Mouse (Mus musculus) G1E (cell line): Measurements from ENCODE around the gene Akt1s1. TPM values are rescaled to one million over a fixed set of nuclear protein-coding genes. Genes with fewer than 3 reads are reported as not detected.
A peak's percentile ranks its signal among the peaks of the same experiment; 100 is the strongest.

Experiments used
- ATAC-seq: 2 replicates; pipeline ENCODE4 v1.8.0; 2016; ENCODE audit warnings: mild to moderate bottlenecking; ENCODE audit not compliant: insufficient number of reproducible peaks, poor library complexity, low FRiP score, severe bottlenecking; ENCODE audit errors: extremely low read depth
- DNase-seq: peaks from one replicate; pipeline ENCODE4 v3.0.0; 2012; ENCODE audit warnings: low spot score
- H3K27me3 ChIP-seq: 2 replicates; pipeline ENCODE4 v1.6.1; 2012; ENCODE audit warnings: mild to moderate bottlenecking, low read length, inconsistent platforms; ENCODE audit not compliant: insufficient read depth
- H3K36me3 ChIP-seq: replicated peaks from 2 replicates; pipeline ENCODE3; 2012; ENCODE audit warnings: mild to moderate bottlenecking, inconsistent platforms
- H3K4me1 ChIP-seq: 2 replicates; pipeline ENCODE4 v1.6.1; 2012; ENCODE audit warnings: low read depth, low read length, inconsistent platforms, mixed read lengths; ENCODE audit not compliant: insufficient read depth
- H3K4me3 ChIP-seq: 2 replicates; pipeline ENCODE4 v1.5.1; 2012; ENCODE audit warnings: low read depth, mild to moderate bottlenecking, inconsistent platforms, low read length, moderate library complexity, mixed read lengths
- H3K9me3 ChIP-seq: replicated peaks from 2 replicates; pipeline ENCODE4 v1.6.1; 2012; ENCODE audit warnings: inconsistent platforms
- CTCF ChIP-seq: IDR thresholded peaks from 2 replicates; pipeline ENCODE4 v1.5.1; 2012; ENCODE audit warnings: low read depth, low read length, inconsistent platforms, mixed read lengths
- GATA1 ChIP-seq: IDR thresholded peaks from 2 replicates; pipeline ENCODE4 v1.6.1; 2012; ENCODE audit warnings: borderline replicate concordance, low read length, inconsistent platforms, mixed read lengths
- GATA2 ChIP-seq: IDR thresholded peaks from 2 replicates; pipeline ENCODE4 v1.6.1; 2012; ENCODE audit warnings: low read depth, low read length, inconsistent platforms, borderline replicate concordance
- POLR2AphosphoS5 ChIP-seq: IDR thresholded peaks from 2 replicates; pipeline ENCODE4 v1.6.1; 2012; ENCODE audit warnings: low read depth, low read length, inconsistent platforms; ENCODE audit not compliant: insufficient replicate concordance
- TAL1 ChIP-seq: conservative IDR thresholded peaks from 2 replicates; pipeline ENCODE4 v1.6.1; 2012; ENCODE audit warnings: low read depth, low read length, inconsistent platforms, mixed read lengths
- polyA plus RNA-seq: library from polyadenylated mRNA; stranded (reverse); fragments of >175 nt; gene quantifications from 2 replicates; pipeline ENCODE4 v1.2.3, GENCODE M21; 2012
- total RNA-seq, 2 experiments: library from RNA; stranded (forward) in 1 of 2; stranded (reverse) in 1 of 2; fragments of 200-1000 nt in 1 of 2; fragments of >200 nt in 1 of 2; fragmentation: Nextera tagmentation in 1 of 2; gene quantifications; 2 replicates each; pipeline ENCODE4 v1.2.3; 2014 to 2017

The Akt1s1 gene
- total and polyA plus RNA-seq, 3 experiments = 13.3 to 290 (median 23.7) TPM

DNA sequence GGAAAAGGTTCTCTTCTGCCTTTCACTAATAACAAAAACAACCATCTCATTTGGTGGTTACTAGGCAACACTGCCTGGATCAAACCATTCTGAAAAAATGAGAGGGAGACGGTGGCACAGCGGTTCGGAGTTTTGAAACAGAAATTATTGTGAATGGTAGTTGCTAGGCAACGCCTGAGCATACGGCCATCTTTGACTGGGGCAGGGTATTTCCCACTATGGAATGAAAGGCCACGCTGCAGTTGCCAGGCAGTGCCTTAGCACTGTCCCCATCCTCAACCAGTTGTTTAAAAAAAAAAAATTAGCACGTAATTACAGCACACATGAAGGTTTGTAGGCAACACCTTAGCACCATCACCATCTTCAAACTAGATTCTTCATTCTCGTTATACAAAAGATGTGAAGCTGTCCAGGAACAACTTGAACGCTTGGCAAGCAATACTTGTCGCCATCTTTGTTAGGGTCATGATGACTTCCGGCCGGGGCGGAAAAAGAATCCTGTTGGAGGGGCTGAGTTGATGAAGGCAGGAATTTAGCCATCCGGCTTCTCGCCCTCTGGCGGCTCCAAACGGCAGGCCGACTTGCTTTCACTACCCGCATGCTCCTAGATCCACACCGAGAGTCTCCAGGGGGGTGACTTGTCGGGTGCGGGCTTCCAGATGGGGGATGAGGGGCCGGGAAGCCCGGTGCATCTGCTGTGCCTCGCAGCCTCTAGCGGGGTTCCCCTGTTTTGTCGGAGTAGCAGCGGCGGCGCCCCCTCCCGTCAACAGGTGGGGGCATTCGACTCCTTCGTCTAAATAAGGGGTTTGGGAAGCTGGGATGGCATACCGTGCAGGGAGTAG lies 47.0 kb downstream of the Akt1s1 start, which contains the start of gene Fuz:
Gene Fuz (plus strand): TSS at position 487 of the 842 bp plus-strand sequence.
- peak within 1 kb of the TSS; percentile 76 for H3K4me3 ChIP-seq
- no peaks in the 10 kb centered on the region for H3K9me3 ChIP-seq
- DNase-seq = peak; percentile 81
- no peak for TF ChIP-seq TAL1
- no peak for TF ChIP-seq POLR2AphosphoS5
- no peak for TF ChIP-seq CTCF
- no peak for TF ChIP-seq GATA2
- no peak for TF ChIP-seq GATA1
- peaks cover 45% of the 10 kb centered on the region for H3K36me3 ChIP-seq
- H3K27me3 ChIP-seq = no peaks in the 10 kb centered on the region
- peak; percentile 51 for ATAC-seq
- peaks cover 78% of the 10 kb centered on the region for H3K4me1 ChIP-seq

DNA sequence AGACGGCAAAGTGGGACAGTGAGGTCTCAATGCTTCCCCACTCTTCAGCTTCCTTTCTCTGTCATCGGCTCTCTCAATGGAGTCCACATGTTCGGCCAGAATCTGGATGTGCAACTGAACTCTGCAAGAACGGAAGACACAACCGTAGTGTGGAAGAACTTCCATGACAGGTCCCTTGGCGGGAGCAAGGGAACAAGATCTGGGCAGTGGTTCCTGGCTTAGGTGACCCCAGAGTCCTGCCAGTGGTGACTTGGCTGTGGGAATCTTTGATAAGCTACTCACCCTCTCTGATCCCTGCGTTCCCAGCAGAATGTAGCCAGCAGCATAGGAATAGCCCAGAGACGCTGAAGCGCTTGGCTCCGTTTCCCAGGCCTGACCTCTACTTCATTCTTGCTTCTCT lies 47.7 kb downstream of the Akt1s1 start:
- Histone ChIP-seq H3K4me1 (peaks cover 77% of the 10 kb centered on the region), H3K36me3 (peaks cover 48% of the 10 kb centered on the region), H3K27me3 (no peaks in the 10 kb centered on the region), H3K4me3 (peak overlapping the region; percentile 76), H3K9me3 (no peaks in the 10 kb centered on the region)
- DNase-seq (peak; percentile 22), ATAC-seq (no peak)
- TF ChIP-seq POLR2AphosphoS5 (no peak), TAL1 (no peak), GATA2 (no peak), CTCF (no peak), GATA1 (no peak)

DNA sequence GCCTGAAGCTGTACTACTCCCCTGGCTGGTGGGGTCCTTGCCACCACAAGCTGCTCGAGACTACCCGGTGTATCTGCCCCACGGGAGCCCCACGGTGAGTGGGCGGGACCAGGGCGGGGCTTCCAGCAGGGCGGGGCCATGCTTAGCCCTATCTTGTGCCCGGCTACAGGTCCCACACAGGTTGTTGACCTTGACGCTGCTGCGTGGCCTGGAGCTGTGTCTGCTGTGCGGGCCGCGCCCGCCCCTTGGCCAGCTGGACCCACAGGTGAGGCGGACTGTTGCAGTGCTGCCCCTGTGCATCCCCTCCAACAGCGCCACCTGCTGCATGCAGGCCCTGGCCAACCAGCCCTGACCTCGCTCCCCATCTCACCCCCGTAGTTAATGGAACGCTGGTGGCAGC lies 49.8 kb downstream of the Akt1s1 start:
- TF ChIP-seq TAL1 = no peak
- no peak for TF ChIP-seq GATA2
- TF ChIP-seq CTCF = no peak
- TF ChIP-seq GATA1 = no peak
- no peak for TF ChIP-seq POLR2AphosphoS5
- no peaks in the 10 kb centered on the region for H3K27me3 ChIP-seq
- H3K36me3 ChIP-seq = peaks cover 67% of the 10 kb centered on the region
- H3K4me3 ChIP-seq = peak overlapping the region; percentile 59; the same call in 1 of the 2 replicates
- H3K4me1 ChIP-seq = peaks cover 72% of the 10 kb centered on the region
- DNase-seq (peak; percentile 24), ATAC-seq (no peak)
- no peaks in the 10 kb centered on the region for H3K9me3 ChIP-seq

- peaks cover 75% of the 10 kb centered on the region for H3K4me1 ChIP-seq
- DNase-seq (no peak), ATAC-seq (no peak)
- no peak overlapping the region for H3K4me3 ChIP-seq
- no peaks in the 10 kb centered on the region for H3K27me3 ChIP-seq
- TF ChIP-seq GATA1 = no peak
- TF ChIP-seq TAL1 = no peak
- H3K36me3 ChIP-seq = peaks cover 88% of the 10 kb centered on the region
- H3K9me3 ChIP-seq = no peaks in the 10 kb centered on the region
Observed at GRCm38 (mm10) chr7:44900632-44901031, 51.8 kb downstream of the Akt1s1 start.

GRCm38 (mm10) chr7:44901230-44901722 lies 52.5 kb downstream of the Akt1s1 start:
- H3K36me3 ChIP-seq = peaks cover 94% of the 10 kb centered on the region
- no peak overlapping the region for H3K4me3 ChIP-seq
- ATAC-seq (no peak), DNase-seq (no peak)
- H3K4me1 ChIP-seq = peaks cover 70% of the 10 kb centered on the region
- TF ChIP-seq POLR2AphosphoS5 = no peak
- TF ChIP-seq GATA1 = no peak
- H3K9me3 ChIP-seq = no peaks in the 10 kb centered on the region
- no peaks in the 10 kb centered on the region for H3K27me3 ChIP-seq

Other genes with a start within 250 kb of the Akt1s1 start
Only the 20 nearest of the 24 such genes appear.
- gene Myh14, start 178.1 kb upstream of the Akt1s1 start, total RNA-seq (2014; fragmentation: Nextera tagmentation) = not detected in 2 replicates
- gene Myh14, start 178.1 kb upstream of the Akt1s1 start, total RNA-seq (2017) = not detected in 2 replicates
- gene Myh14, start 178.1 kb upstream of the Akt1s1 start, polyA plus RNA-seq = not detected in 2 replicates
- not detected in 2 replicates for gene Izumo2, start 140.2 kb upstream of the Akt1s1 start, total RNA-seq (2014; fragmentation: Nextera tagmentation)
- gene Izumo2, start 140.2 kb upstream of the Akt1s1 start, total RNA-seq (2017) = not detected in 2 replicates
- not detected in 2 replicates for gene Izumo2, start 140.2 kb upstream of the Akt1s1 start, polyA plus RNA-seq
- gene Vrk3, start 100.6 kb upstream of the Akt1s1 start, total RNA-seq (2014; fragmentation: Nextera tagmentation) = 44.9 and 48.7 TPM in 2 replicates
- gene Vrk3, start 100.6 kb upstream of the Akt1s1 start, total RNA-seq (2017) = 48.8 and 49.0 TPM in 2 replicates
- gene Vrk3, start 100.6 kb upstream of the Akt1s1 start, polyA plus RNA-seq = 72.0 and 82.5 TPM in 2 replicates
- gene Zfp473, start 97.9 kb upstream of the Akt1s1 start, total RNA-seq (2014; fragmentation: Nextera tagmentation) = 3.9 and 4.1 TPM in 2 replicates
- 4.0 and 4.5 TPM in 2 replicates for gene Zfp473, start 97.9 kb upstream of the Akt1s1 start, total RNA-seq (2017)
- 0.14 and 0.33 TPM in 2 replicates for gene Zfp473, start 97.9 kb upstream of the Akt1s1 start, polyA plus RNA-seq
- gene Nup62, start 32.9 kb upstream of the Akt1s1 start, total RNA-seq (2014; fragmentation: Nextera tagmentation) = 96.5 and 160 TPM in 2 replicates
- 94.9 and 102 TPM in 2 replicates for gene Nup62, start 32.9 kb upstream of the Akt1s1 start, total RNA-seq (2017)
- gene Nup62, start 32.9 kb upstream of the Akt1s1 start, polyA plus RNA-seq = 85.4 and 157 TPM in 2 replicates
- 4.2 and 14.4 TPM in 2 replicates for gene Il4i1, start 32.6 kb upstream of the Akt1s1 start, total RNA-seq (2014; fragmentation: Nextera tagmentation)
- 1.3 and 2.4 TPM in 2 replicates for gene Il4i1, start 32.6 kb upstream of the Akt1s1 start, total RNA-seq (2017)
- 3.1 and 3.2 TPM in 2 replicates for gene Il4i1, start 32.6 kb upstream of the Akt1s1 start, polyA plus RNA-seq
- 37.7 and 58.5 TPM in 2 replicates for gene Atf5, start 32.3 kb upstream of the Akt1s1 start, total RNA-seq (2014; fragmentation: Nextera tagmentation)
- 5.2 and 8.6 TPM in 2 replicates for gene Atf5, start 32.3 kb upstream of the Akt1s1 start, total RNA-seq (2017)
- 282 and 396 TPM in 2 replicates for gene Atf5, start 32.3 kb upstream of the Akt1s1 start, polyA plus RNA-seq
- 32.3 and 33.5 TPM in 2 replicates for gene Tbc1d17, start 88 bp downstream of the Akt1s1 start, total RNA-seq (2014; fragmentation: Nextera tagmentation)
- gene Tbc1d17, start 88 bp downstream of the Akt1s1 start, total RNA-seq (2017) = 25.7 and 33.5 TPM in 2 replicates
- gene Tbc1d17, start 88 bp downstream of the Akt1s1 start, polyA plus RNA-seq = 65.4 and 75.7 TPM in 2 replicates
- 20.5 and 35.8 TPM in 2 replicates for gene Pnkp, start 8.1 kb downstream of the Akt1s1 start, total RNA-seq (2014; fragmentation: Nextera tagmentation)
- 28.2 and 36.2 TPM in 2 replicates for gene Pnkp, start 8.1 kb downstream of the Akt1s1 start, total RNA-seq (2017)
- gene Pnkp, start 8.1 kb downstream of the Akt1s1 start, polyA plus RNA-seq = 33.0 and 35.9 TPM in 2 replicates
- gene Ptov1, start 20.8 kb downstream of the Akt1s1 start, total RNA-seq (2014; fragmentation: Nextera tagmentation) = 65.9 and 75.4 TPM in 2 replicates
- 27.2 and 33.2 TPM in 2 replicates for gene Ptov1, start 20.8 kb downstream of the Akt1s1 start, total RNA-seq (2017)
- gene Ptov1, start 20.8 kb downstream of the Akt1s1 start, polyA plus RNA-seq = 145 and 150 TPM in 2 replicates
- gene Med25, start 43.7 kb downstream of the Akt1s1 start, total RNA-seq (2014; fragmentation: Nextera tagmentation) = 77.5 and 96.6 TPM in 2 replicates
- gene Med25, start 43.7 kb downstream of the Akt1s1 start, total RNA-seq (2017) = 14.0 and 16.5 TPM in 2 replicates
- gene Med25, start 43.7 kb downstream of the Akt1s1 start, polyA plus RNA-seq = 367 and 482 TPM in 2 replicates
- 13.6 and 17.8 TPM in 2 replicates for gene Fuz, start 47.1 kb downstream of the Akt1s1 start, total RNA-seq (2014; fragmentation: Nextera tagmentation)
- 16.8 and 19.0 TPM in 2 replicates for gene Fuz, start 47.1 kb downstream of the Akt1s1 start, total RNA-seq (2017)
- 37.5 and 49.0 TPM in 2 replicates for gene Fuz, start 47.1 kb downstream of the Akt1s1 start, polyA plus RNA-seq
- gene Ap2a1, start 80.5 kb downstream of the Akt1s1 start, total RNA-seq (2014; fragmentation: Nextera tagmentation) = 68.8 and 98.0 TPM in 2 replicates
- gene Ap2a1, start 80.5 kb downstream of the Akt1s1 start, total RNA-seq (2017) = 19.8 and 30.8 TPM in 2 replicates
- gene Ap2a1, start 80.5 kb downstream of the Akt1s1 start, polyA plus RNA-seq = 92.1 and 98.8 TPM in 2 replicates
- not detected in 2 replicates for gene Tsks, start 94.2 kb downstream of the Akt1s1 start, total RNA-seq (2014; fragmentation: Nextera tagmentation)
- gene Tsks, start 94.2 kb downstream of the Akt1s1 start, total RNA-seq (2017) = not detected in 2 replicates
- 0.29 and 0.44 TPM in 2 replicates for gene Tsks, start 94.2 kb downstream of the Akt1s1 start, polyA plus RNA-seq
- 0.53 and 2.4 TPM in 2 replicates for gene Cpt1c, start 125.9 kb downstream of the Akt1s1 start, total RNA-seq (2014; fragmentation: Nextera tagmentation)
- 0.11 and 0.23 TPM in 2 replicates for gene Cpt1c, start 125.9 kb downstream of the Akt1s1 start, total RNA-seq (2017)
- 0.28 and 0.33 TPM in 2 replicates for gene Cpt1c, start 125.9 kb downstream of the Akt1s1 start, polyA plus RNA-seq
- gene Prmt1, start 137.6 kb downstream of the Akt1s1 start, total RNA-seq (2014; fragmentation: Nextera tagmentation) = 165 and 169 TPM in 2 replicates
- gene Prmt1, start 137.6 kb downstream of the Akt1s1 start, total RNA-seq (2017) = 97.2 and 113 TPM in 2 replicates
- gene Prmt1, start 137.6 kb downstream of the Akt1s1 start, polyA plus RNA-seq = 89.5 and 105 TPM in 2 replicates
- gene Irf3, start 148.7 kb downstream of the Akt1s1 start, total RNA-seq (2014; fragmentation: Nextera tagmentation) = 129 and 135 TPM in 2 replicates
- gene Irf3, start 148.7 kb downstream of the Akt1s1 start, total RNA-seq (2017) = 107 and 135 TPM in 2 replicates
- 65.6 and 87.1 TPM in 2 replicates for gene Irf3, start 148.7 kb downstream of the Akt1s1 start, polyA plus RNA-seq
- gene Bcl2l12, start 149.7 kb downstream of the Akt1s1 start, total RNA-seq (2014; fragmentation: Nextera tagmentation) = 11.1 and 13.9 TPM in 2 replicates
- 15.6 and 20.4 TPM in 2 replicates for gene Bcl2l12, start 149.7 kb downstream of the Akt1s1 start, total RNA-seq (2017)
- 65.9 and 74.6 TPM in 2 replicates for gene Bcl2l12, start 149.7 kb downstream of the Akt1s1 start, polyA plus RNA-seq
- 66.0 and 111 TPM in 2 replicates for gene Scaf1, start 167.4 kb downstream of the Akt1s1 start, total RNA-seq (2014; fragmentation: Nextera tagmentation)
- gene Scaf1, start 167.4 kb downstream of the Akt1s1 start, total RNA-seq (2017) = 11.3 and 13.5 TPM in 2 replicates
- gene Scaf1, start 167.4 kb downstream of the Akt1s1 start, polyA plus RNA-seq = 203 and 244 TPM in 2 replicates
- gene Rras, start 169.0 kb downstream of the Akt1s1 start, total RNA-seq (2014; fragmentation: Nextera tagmentation) = 16.3 and 22.1 TPM in 2 replicates
- gene Rras, start 169.0 kb downstream of the Akt1s1 start, total RNA-seq (2017) = 3.1 and 3.2 TPM in 2 replicates
- gene Rras, start 169.0 kb downstream of the Akt1s1 start, polyA plus RNA-seq = 5.6 and 6.9 TPM in 2 replicates